Mouse (Mus musculus): ENCODE measurements around the gene Stradb. TPM values are rescaled to one million over a fixed set of nuclear protein-coding genes. Genes with fewer than 3 reads are reported as not detected.

Stradb gene
- total and polyA plus RNA-seq, 2 experiments from 2014 or later: 33.0 to 95.5 TPM

DNA sequence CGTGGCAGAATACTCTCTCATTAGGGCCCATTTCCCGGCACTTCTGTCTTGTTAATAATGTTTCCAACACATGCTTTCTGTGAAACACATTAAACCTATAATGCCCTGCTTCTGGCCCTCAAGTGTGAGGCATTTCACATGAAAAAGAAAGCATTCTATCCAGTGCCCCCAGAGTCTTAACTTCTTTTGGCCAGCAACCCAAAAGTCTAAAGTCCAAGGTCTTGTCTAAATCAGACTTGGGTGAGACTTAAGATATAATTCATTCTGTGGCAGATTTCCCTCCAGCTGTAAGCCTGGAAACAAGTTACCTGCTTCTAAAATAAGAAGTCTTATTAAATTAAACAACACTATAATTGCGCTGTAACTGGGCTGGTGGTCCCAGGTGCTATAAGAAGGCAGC is 48.2 kb downstream of the Stradb start:
- TF ChIP-seq CTCF (IDR thresholded peaks at IDR 0.05; ENCODE audit: low read depth): no peak
- no peaks in the 10 kb centered on the region for H3K9me3 ChIP-seq (ENCODE audit: low read length)
- H3K4me2 ChIP-seq (ENCODE audit: low read depth, low read length): no peak overlapping the region
- WGBS: 74% methylated on average over 3 of the region's 3 CpGs
- H3K36me3 ChIP-seq (ENCODE audit: insufficient read depth, low read length): no peaks in the 10 kb centered on the region
- H3K27me3 ChIP-seq (ENCODE audit: insufficient read depth, low read length): no peaks in the 10 kb centered on the region
- no peak for DNase-seq (ENCODE audit: low spot score)
- no peak overlapping the region for H3K27ac ChIP-seq
- ATAC-seq: no peak
- no peak overlapping the region for H3K9ac ChIP-seq (replicated peaks; ENCODE audit: low read length)
- no peak overlapping the region for H3K4me3 ChIP-seq (ENCODE audit: low read length)
- H3K4me1 ChIP-seq (ENCODE audit: insufficient read depth, low read length): no peaks in the 10 kb centered on the region

DNA sequence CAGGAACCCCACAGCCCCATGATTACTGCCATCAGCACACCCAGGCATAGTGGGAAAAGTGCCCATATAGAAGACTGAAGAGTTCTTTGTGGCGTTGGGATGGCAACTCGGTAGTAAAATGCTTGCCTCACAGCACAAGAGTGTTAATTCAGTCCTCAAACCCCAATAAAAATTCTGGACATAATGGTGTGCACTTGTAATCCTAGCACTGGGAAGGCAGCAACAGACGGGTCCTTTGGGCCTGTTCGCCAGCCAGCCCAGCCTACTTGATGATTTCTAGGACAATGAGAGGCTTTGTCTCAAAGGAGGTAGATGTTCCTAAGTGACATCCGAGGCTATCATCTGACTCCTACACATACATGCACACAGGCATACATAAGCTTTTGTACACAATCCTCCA is 64.4 kb downstream of the Stradb start:
- Histone ChIP-seq H3K27ac (no peak overlapping the region), H3K36me3 (ENCODE audit: insufficient read depth, low read length) (no peaks in the 10 kb centered on the region), H3K4me3 (ENCODE audit: low read length) (no peak overlapping the region), H3K4me2 (ENCODE audit: low read depth, low read length) (no peak overlapping the region), H3K27me3 (ENCODE audit: insufficient read depth, low read length) (no peaks in the 10 kb centered on the region), H3K9me3 (ENCODE audit: low read length) (no peaks in the 10 kb centered on the region), H3K9ac (replicated peaks; ENCODE audit: low read length) (no peak overlapping the region), H3K4me1 (ENCODE audit: insufficient read depth, low read length) (no peaks in the 10 kb centered on the region)
- no peak for TF ChIP-seq CTCF (IDR thresholded peaks at IDR 0.05; ENCODE audit: low read depth)
- ATAC-seq: peak; percentile 61
- DNase-seq (ENCODE audit: low spot score): peak; percentile 37
- WGBS: 69% methylated on average over 5 of the region's 5 CpGs

Other genes starting within 250 kb of the Stradb start
- 2.8 and 3.0 TPM in 2 replicates for gene Casp8, start 178.1 kb upstream of the Stradb start, total RNA-seq (2014; rRNA removed)
- 5.0 and 5.4 TPM in 2 replicates for gene Casp8, start 178.1 kb upstream of the Stradb start, polyA plus RNA-seq (2015; fragmentation: Nextera tagmentation; extraction: Ambion mirVana)
- 44.7 and 72.1 TPM in 2 replicates for gene Trak2, start 92 bp upstream of the Stradb start, total RNA-seq (2014; rRNA removed)
- gene Trak2, start 92 bp upstream of the Stradb start, polyA plus RNA-seq (2015; fragmentation: Nextera tagmentation; extraction: Ambion mirVana): 14.7 and 15.7 TPM in 2 replicates
- not detected in 2 replicates for gene C2cd6, start 121.4 kb downstream of the Stradb start, total RNA-seq (2014; rRNA removed)
- gene C2cd6, start 121.4 kb downstream of the Stradb start, polyA plus RNA-seq (2015; fragmentation: Nextera tagmentation; extraction: Ambion mirVana): not detected in 2 replicates
- 26.1 and 27.3 TPM in 2 replicates for gene Tmem237, start 146.9 kb downstream of the Stradb start, total RNA-seq (2014; rRNA removed)
- 55.8 and 56.3 TPM in 2 replicates for gene Tmem237, start 146.9 kb downstream of the Stradb start, polyA plus RNA-seq (2015; fragmentation: Nextera tagmentation; extraction: Ambion mirVana)
- gene Mpp4, start 189.9 kb downstream of the Stradb start, total RNA-seq (2014; rRNA removed): 1.4 and 2.8 TPM in 2 replicates
- gene Mpp4, start 189.9 kb downstream of the Stradb start, polyA plus RNA-seq (2015; fragmentation: Nextera tagmentation; extraction: Ambion mirVana): 0.43 and 0.45 TPM in 2 replicates

Measured in hindbrain, postnatal 0 days (tissue).